Mouse (Mus musculus): ENCODE measurements at regions not wholly inside any gene's neighbourhood (a gene's known extent, or its start where the extent isn't known, plus 50 kb on each side); places are given as distances from the start of the nearest gene placed in this dataset.

DNA sequence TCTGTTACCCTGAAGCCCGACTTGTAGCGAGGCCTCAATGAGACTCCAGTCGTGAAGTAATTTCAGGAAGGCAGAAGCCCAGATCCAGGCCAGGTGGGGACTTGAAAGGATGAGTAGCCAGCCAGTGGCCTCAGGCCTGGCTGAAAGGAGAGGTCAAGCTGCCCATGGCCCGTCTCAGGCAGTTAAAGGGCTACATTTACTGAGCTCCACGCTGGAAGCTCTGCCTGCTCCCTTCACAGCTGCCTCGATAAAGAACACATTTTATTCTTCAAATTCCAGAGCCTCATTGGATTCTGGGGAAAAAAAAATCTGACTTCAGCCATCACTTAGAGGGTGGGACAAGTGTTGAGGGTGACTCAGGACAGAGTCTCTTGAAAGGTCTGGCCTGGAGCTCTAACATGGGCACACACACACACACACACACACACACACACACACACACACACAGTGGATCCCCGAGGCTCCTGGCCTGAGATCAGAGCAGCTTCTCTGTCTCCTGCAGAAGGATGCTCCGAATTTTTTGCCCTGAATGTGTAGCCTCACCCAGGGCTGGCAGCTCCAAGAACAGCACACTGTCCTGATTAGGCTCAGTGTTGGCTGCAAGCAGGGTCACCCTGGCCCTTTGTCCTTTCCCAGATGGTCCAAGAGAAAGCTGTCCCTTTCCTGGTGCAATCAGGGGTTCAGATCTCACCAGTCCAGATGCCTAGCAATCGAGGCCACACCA, 53.0 kb downstream of the Gadd45g start:
- DNase-seq (ENCODE audit: low spot score) (no peak), ATAC-seq (ENCODE audit: low read depth) (no peak)
- no peak overlapping the region for H3K27ac ChIP-seq (replicated peaks; ENCODE audit: low read depth, low read length)
- H3K36me3 ChIP-seq (ENCODE audit: control insufficient read depth, insufficient read depth, low read length) = no peaks in the 10 kb centered on the region
- H3K4me1 ChIP-seq (ENCODE audit: control insufficient read depth, insufficient read depth, low read length) = peaks cover 13% of the 10 kb centered on the region
- 49% methylated on average over 8 of the region's 9 CpGs for WGBS
- no peak overlapping the region for H3K9ac ChIP-seq (ENCODE audit: low read depth, low read length)
- H3K4me3 ChIP-seq (ENCODE audit: low read depth, low read length) = no peak overlapping the region
- no peak overlapping the region for H3K4me2 ChIP-seq (ENCODE audit: low read depth, low read length)
- H3K9me3 ChIP-seq (ENCODE audit: control insufficient read depth, low read length) = no peaks in the 10 kb centered on the region
- no peaks in the 10 kb centered on the region for H3K27me3 ChIP-seq (replicated peaks; ENCODE audit: control insufficient read depth, insufficient read depth, low read length)

DNA sequence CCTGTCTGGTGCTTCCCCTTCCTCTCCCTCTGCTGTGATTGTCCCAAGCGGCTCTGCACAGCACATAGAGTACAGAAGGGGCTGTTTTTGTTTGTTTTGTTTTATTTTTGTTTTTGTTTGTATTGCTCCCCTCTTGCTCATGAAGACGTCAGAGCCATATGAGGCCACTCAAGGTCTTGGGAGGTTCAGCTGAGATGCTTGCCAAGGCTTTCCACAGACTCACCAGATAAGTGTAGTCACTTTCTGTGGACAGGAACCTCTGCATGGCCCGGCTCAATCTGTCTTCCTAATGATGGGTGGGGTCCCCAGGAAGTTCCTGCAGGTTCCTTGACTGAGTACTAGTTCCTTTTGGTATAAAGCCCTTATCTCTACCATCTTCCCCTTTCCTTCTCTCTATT, 53.6 kb downstream of the Gadd45g start:
- no peak for ATAC-seq (ENCODE audit: low read depth)
- no peak overlapping the region for H3K27ac ChIP-seq (replicated peaks; ENCODE audit: low read depth, low read length)
- H3K4me3 ChIP-seq (ENCODE audit: low read depth, low read length) = no peak overlapping the region
- H3K4me2 ChIP-seq (ENCODE audit: low read depth, low read length) = no peak overlapping the region
- no peak for DNase-seq (ENCODE audit: low spot score)
- H3K4me1 ChIP-seq (ENCODE audit: control insufficient read depth, insufficient read depth, low read length) = peaks cover 13% of the 10 kb centered on the region
- H3K36me3 ChIP-seq (ENCODE audit: control insufficient read depth, insufficient read depth, low read length) = no peaks in the 10 kb centered on the region
- no peak overlapping the region for H3K9ac ChIP-seq (ENCODE audit: low read depth, low read length)
- H3K27me3 ChIP-seq (replicated peaks; ENCODE audit: control insufficient read depth, insufficient read depth, low read length) = no peaks in the 10 kb centered on the region
- H3K9me3 ChIP-seq (ENCODE audit: control insufficient read depth, low read length) = no peaks in the 10 kb centered on the region
- 53% methylated on average over 3 of the region's 3 CpGs for WGBS

DNA sequence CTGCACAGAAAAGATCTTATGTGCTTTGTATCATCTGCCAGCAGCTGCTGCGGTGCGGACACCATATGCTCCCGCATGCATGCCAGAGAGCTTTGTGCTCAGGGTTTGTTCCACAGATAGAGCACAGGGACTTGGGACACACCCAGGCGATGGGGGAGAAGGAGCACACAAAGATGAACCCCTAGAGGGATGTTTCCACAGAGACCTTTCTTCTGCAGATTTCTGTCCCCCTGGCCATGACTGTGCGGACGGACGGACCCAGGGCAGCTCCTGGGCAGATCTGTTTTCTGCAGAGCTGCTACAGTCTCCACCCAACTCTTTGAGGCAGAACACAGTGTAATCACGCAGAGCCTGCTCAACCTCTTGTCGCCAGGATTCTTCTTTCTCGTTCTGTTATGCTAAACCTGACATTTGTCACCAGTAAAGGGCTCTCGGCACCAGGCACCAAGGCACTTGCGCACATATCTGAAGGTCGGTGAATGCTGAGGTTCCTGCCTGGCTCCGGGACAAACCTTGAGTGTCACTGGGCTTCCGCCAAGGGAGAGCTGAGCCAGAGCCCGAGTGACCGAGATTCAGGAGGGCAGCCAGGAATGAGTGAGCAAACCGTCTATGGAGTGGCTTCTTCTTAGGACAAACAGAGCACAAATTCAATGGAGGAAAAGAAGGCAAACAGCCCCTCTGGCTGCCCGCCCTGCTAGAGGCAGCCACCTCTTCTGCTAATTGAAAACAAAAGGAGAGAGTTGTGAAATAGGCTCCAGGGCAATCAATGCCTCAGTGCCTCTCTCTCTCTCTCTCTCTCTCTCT, 56.2 kb downstream of the Gadd45g start:
- Histone ChIP-seq H3K4me3 (ENCODE audit: low read depth, low read length) (peak overlapping the region; percentile 10; the same call in 1 of the 2 replicates), H3K9ac (ENCODE audit: low read depth, low read length) (peak overlapping the region; percentile 49), H3K27ac (replicated peaks; ENCODE audit: low read depth, low read length) (peak overlapping the region; percentile 67), H3K4me1 (ENCODE audit: control insufficient read depth, insufficient read depth, low read length) (peaks cover 13% of the 10 kb centered on the region), H3K9me3 (ENCODE audit: control insufficient read depth, low read length) (no peaks in the 10 kb centered on the region), H3K4me2 (ENCODE audit: low read depth, low read length) (peak overlapping the region; percentile 49), H3K27me3 (replicated peaks; ENCODE audit: control insufficient read depth, insufficient read depth, low read length) (no peaks in the 10 kb centered on the region), H3K36me3 (ENCODE audit: control insufficient read depth, insufficient read depth, low read length) (no peaks in the 10 kb centered on the region)
- peak; percentile 60 for ATAC-seq (ENCODE audit: low read depth)
- 24% methylated on average over 19 of the region's 19 CpGs for WGBS
- peak; percentile 66 for DNase-seq (ENCODE audit: low spot score)

DNA sequence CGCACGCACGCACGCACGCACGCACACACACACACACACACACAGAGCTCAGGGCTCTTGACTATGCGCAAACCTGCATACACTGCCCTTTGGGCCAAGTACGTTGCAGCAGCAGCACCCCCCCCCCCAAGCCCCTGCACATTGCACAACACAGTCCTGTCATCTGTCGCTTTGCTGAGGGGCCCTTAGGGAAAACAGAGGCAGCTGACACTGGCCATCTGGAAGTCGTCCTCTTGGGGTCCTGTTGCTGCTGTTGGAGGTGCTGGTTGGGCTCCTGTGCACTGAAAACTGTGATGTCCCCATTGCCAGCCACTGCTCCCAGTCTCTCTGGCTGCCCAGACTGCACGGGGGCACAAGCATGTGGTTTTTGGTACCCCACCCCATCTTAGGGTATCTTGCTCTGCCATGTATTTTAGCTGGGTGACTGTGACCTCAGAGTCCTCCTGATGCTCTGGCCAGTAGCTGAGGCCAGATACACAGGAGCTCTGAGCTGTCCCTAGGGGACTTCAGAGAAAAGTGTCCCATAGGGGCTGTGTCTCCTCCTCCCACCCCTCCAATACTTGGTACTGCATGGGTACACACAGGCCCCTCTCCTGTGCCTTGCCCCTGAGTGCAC, 57.0 kb downstream of the Gadd45g start:
- H3K27me3 ChIP-seq (replicated peaks; ENCODE audit: control insufficient read depth, insufficient read depth, low read length) = no peaks in the 10 kb centered on the region
- peak overlapping the region; percentile 49; the same call in 1 of the 2 replicates for H3K9ac ChIP-seq (ENCODE audit: low read depth, low read length)
- H3K4me1 ChIP-seq (ENCODE audit: control insufficient read depth, insufficient read depth, low read length) = peaks cover 13% of the 10 kb centered on the region
- H3K27ac ChIP-seq (replicated peaks; ENCODE audit: low read depth, low read length) = peak overlapping the region; percentile 67; the same call in 1 of the 2 replicates
- H3K4me2 ChIP-seq (ENCODE audit: low read depth, low read length) = peak overlapping the region; percentile 49; the same call in 1 of the 2 replicates
- H3K36me3 ChIP-seq (ENCODE audit: control insufficient read depth, insufficient read depth, low read length) = no peaks in the 10 kb centered on the region
- 28% methylated on average over 8 of the region's 11 CpGs for WGBS
- H3K9me3 ChIP-seq (ENCODE audit: control insufficient read depth, low read length) = no peaks in the 10 kb centered on the region
- ATAC-seq (ENCODE audit: low read depth) = peak; percentile 61
- H3K4me3 ChIP-seq (ENCODE audit: low read depth, low read length) = no peak overlapping the region
- DNase-seq (ENCODE audit: low spot score) = peak; percentile 67

DNA sequence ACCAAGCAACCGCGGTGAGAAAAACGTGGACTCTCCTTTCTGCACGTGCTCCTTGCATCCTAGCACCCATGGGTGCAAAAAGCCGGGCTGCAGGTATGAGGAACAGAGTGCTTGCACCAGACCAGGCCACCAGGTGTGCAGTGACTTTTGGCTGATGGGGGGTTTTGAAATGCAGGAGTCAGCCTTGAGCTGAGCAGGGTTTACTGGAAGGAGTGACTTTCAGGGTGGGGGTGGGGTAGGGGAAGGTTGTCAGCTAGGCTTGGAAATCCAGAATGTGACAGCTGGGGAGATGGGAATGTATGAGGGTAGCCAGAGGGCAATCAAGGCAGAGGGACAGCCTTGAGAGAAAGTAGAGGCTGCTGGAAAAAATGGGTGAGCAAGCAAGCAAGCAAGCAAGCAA, 58.8 kb downstream of the Gadd45g start:
- H3K9ac ChIP-seq (ENCODE audit: low read depth, low read length) = no peak overlapping the region
- no peak overlapping the region for H3K4me2 ChIP-seq (ENCODE audit: low read depth, low read length)
- H3K36me3 ChIP-seq (ENCODE audit: control insufficient read depth, insufficient read depth, low read length) = no peaks in the 10 kb centered on the region
- no peak overlapping the region for H3K27ac ChIP-seq (replicated peaks; ENCODE audit: low read depth, low read length)
- no peak for ATAC-seq (ENCODE audit: low read depth)
- no peaks in the 10 kb centered on the region for H3K9me3 ChIP-seq (ENCODE audit: control insufficient read depth, low read length)
- DNase-seq (ENCODE audit: low spot score) = no peak
- H3K27me3 ChIP-seq (replicated peaks; ENCODE audit: control insufficient read depth, insufficient read depth, low read length) = no peaks in the 10 kb centered on the region
- WGBS = 87% methylated on average over 5 of the region's 5 CpGs
- peaks cover 13% of the 10 kb centered on the region for H3K4me1 ChIP-seq (ENCODE audit: control insufficient read depth, insufficient read depth, low read length)
- H3K4me3 ChIP-seq (ENCODE audit: low read depth, low read length) = no peak overlapping the region

- H3K36me3 ChIP-seq (ENCODE audit: control insufficient read depth, insufficient read depth, low read length) = no peaks in the 10 kb centered on the region
- H3K9ac ChIP-seq (ENCODE audit: low read depth, low read length) = no peak overlapping the region
- DNase-seq (ENCODE audit: low spot score) = peak; percentile 77
- no peak overlapping the region for H3K4me3 ChIP-seq (ENCODE audit: low read depth, low read length)
- H3K27me3 ChIP-seq (replicated peaks; ENCODE audit: control insufficient read depth, insufficient read depth, low read length) = no peaks in the 10 kb centered on the region
- ATAC-seq (ENCODE audit: low read depth) = 0 out of 2 replicates have a peak, but pooled peaks have one; percentile 38
- H3K27ac ChIP-seq (replicated peaks; ENCODE audit: low read depth, low read length) = no peak overlapping the region
- 80% methylated on average over 3 of the region's 3 CpGs for WGBS
- H3K4me1 ChIP-seq (ENCODE audit: control insufficient read depth, insufficient read depth, low read length) = peaks cover 13% of the 10 kb centered on the region
- H3K4me2 ChIP-seq (ENCODE audit: low read depth, low read length) = no peak overlapping the region
- H3K9me3 ChIP-seq (ENCODE audit: control insufficient read depth, low read length) = no peaks in the 10 kb centered on the region
Observed at GRCm38 (mm10) chr13:51906103-51906502, 59.6 kb downstream of the Gadd45g start.

- Histone ChIP-seq H3K9me3 (ENCODE audit: control insufficient read depth, low read length) (no peaks in the 10 kb centered on the region), H3K4me1 (ENCODE audit: control insufficient read depth, insufficient read depth, low read length) (no peaks in the 10 kb centered on the region), H3K4me2 (ENCODE audit: low read depth, low read length) (no peak overlapping the region), H3K9ac (ENCODE audit: low read depth, low read length) (no peak overlapping the region), H3K4me3 (ENCODE audit: low read depth, low read length) (no peak overlapping the region), H3K27me3 (replicated peaks; ENCODE audit: control insufficient read depth, insufficient read depth, low read length) (no peaks in the 10 kb centered on the region), H3K36me3 (ENCODE audit: control insufficient read depth, insufficient read depth, low read length) (no peaks in the 10 kb centered on the region), H3K27ac (replicated peaks; ENCODE audit: low read depth, low read length) (no peak overlapping the region)
- DNase-seq (ENCODE audit: low spot score) = no peak
- no peak for ATAC-seq (ENCODE audit: low read depth)
- 86% methylated on average over 7 of the region's 7 CpGs for WGBS
Observed at GRCm38 (mm10) chr13:51908514-51908913, 62.0 kb downstream of the Gadd45g start.

DNA sequence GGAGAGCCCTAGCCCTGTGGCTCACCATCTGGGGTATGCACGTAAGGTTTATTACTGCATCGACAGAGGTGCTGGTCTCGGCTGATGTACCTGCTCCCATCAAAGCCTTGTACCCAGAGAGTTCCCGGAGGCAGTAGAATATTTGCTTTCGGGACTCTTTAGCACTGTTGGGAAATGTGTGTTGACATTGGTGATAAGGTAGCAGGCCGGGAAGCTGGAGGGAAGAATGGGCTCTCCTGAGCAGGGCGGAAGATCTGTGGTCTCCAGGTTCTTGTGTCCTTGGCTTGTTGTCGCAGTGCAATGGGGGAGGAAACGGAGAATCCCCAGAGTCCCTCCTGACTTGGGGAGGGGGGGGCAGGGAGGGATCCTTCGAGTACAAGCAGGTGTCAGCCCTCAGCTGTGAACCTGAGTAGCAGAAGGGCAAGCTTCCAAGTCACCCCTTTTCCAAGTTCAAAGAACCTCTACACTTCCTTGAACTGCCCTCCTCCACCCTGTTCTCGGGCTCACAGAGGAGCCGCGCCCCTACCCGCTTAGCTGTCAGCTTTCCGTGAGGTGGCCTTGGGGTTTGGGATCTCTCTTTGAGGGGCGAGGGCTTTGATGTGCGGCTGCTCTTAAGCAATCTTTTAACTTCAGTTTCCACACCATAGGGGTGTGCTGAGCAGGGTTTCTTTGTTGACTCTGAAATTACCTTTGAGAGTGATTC, 65.0 kb downstream of the Gadd45g start:
- ATAC-seq (ENCODE audit: low read depth) = peak; percentile 62
- Histone ChIP-seq H3K27me3 (replicated peaks; ENCODE audit: control insufficient read depth, insufficient read depth, low read length) (no peaks in the 10 kb centered on the region), H3K27ac (replicated peaks; ENCODE audit: low read depth, low read length) (no peak overlapping the region; the same call in 1 of the 2 replicates), H3K4me1 (ENCODE audit: control insufficient read depth, insufficient read depth, low read length) (no peaks in the 10 kb centered on the region), H3K36me3 (ENCODE audit: control insufficient read depth, insufficient read depth, low read length) (no peaks in the 10 kb centered on the region), H3K9ac (ENCODE audit: low read depth, low read length) (no peak overlapping the region), H3K4me3 (ENCODE audit: low read depth, low read length) (no peak overlapping the region), H3K9me3 (ENCODE audit: control insufficient read depth, low read length) (no peaks in the 10 kb centered on the region), H3K4me2 (ENCODE audit: low read depth, low read length) (no peak overlapping the region)
- WGBS = 55% methylated on average over 17 of the region's 17 CpGs
- peak; percentile 72 for DNase-seq (ENCODE audit: low spot score)

All from embryonic facial prominence, embryonic 14.5 days (tissue).